Mouse (Mus musculus) embryonic facial prominence, embryonic 15.5 days (tissue): ENCODE results near the gene Lurap1. TPM values are rescaled to one million over a fixed set of nuclear protein-coding genes. Genes with fewer than 3 reads are reported as not detected.
A peak's percentile ranks its signal among the peaks of the same experiment; 100 is the strongest.

Experiments
- ATAC-seq: fragments of 200-750 bp; cut with Nextera tagmentation; 2 replicates; pipeline ENCODE4 v1.8.0; 2017; ENCODE audit warnings: low read depth, moderate TSS enrichment; ENCODE audit not compliant: insufficient number of reproducible peaks, low FRiP score, low TSS enrichment
- H3K27ac ChIP-seq: fragments of 300-500 bp; sonication (generic); replicated peaks from 2 replicates; pipeline ENCODE4 v1.5.1; 2015; ENCODE audit warnings: mild to moderate bottlenecking, inconsistent platforms
- H3K27me3 ChIP-seq: fragments of 300-500 bp; sonication (generic); 2 replicates; pipeline ENCODE4 v1.6.1; 2015; ENCODE audit warnings: inconsistent platforms
- H3K36me3 ChIP-seq: fragments of 300-500 bp; sonication (generic); 2 replicates; pipeline ENCODE4 v1.6.1; 2015; ENCODE audit warnings: mild to moderate bottlenecking, inconsistent platforms
- H3K4me1 ChIP-seq: fragments of 300-500 bp; sonication (generic); 2 replicates; pipeline ENCODE4 v1.6.1; 2015; ENCODE audit warnings: inconsistent platforms
- H3K4me2 ChIP-seq: fragments of 300-500 bp; sonication (generic); replicated peaks from 2 replicates; pipeline ENCODE4 v1.6.1; 2015; ENCODE audit warnings: mild to moderate bottlenecking, inconsistent platforms
- H3K4me3 ChIP-seq: fragments of 300-500 bp; sonication (generic); replicated peaks from 2 replicates; pipeline ENCODE4 v1.5.1; 2015; ENCODE audit warnings: mild to moderate bottlenecking, inconsistent platforms
- H3K9ac ChIP-seq: fragments of 300-500 bp; sonication (generic); 2 replicates; pipeline ENCODE4 v1.6.1; 2015; ENCODE audit warnings: inconsistent platforms
- H3K9me3 ChIP-seq: fragments of 300-500 bp; sonication (generic); replicated peaks from 2 replicates; pipeline ENCODE4 v1.6.1; 2016; ENCODE audit warnings: inconsistent platforms
- WGBS: fragments of 180-500 bp; shearing (Covaris S2); methylation state at CpG from one replicate; pipeline ENCODE4 v1.1.7; 2015; 5-methylcytosine and 5-hydroxymethylcytosine counted together
- polyA plus RNA-seq: library from polyadenylated mRNA; unstranded; fragments of >200 nt; fragmentation: Nextera tagmentation; extraction: Ambion mirVana; gene quantifications from 2 replicates; pipeline ENCODE4 v1.2.1, GENCODE M21; 2015

The Lurap1 gene
- polyA plus RNA-seq, 1 experiment from 2014 or later, result 3.2 TPM

DNA sequence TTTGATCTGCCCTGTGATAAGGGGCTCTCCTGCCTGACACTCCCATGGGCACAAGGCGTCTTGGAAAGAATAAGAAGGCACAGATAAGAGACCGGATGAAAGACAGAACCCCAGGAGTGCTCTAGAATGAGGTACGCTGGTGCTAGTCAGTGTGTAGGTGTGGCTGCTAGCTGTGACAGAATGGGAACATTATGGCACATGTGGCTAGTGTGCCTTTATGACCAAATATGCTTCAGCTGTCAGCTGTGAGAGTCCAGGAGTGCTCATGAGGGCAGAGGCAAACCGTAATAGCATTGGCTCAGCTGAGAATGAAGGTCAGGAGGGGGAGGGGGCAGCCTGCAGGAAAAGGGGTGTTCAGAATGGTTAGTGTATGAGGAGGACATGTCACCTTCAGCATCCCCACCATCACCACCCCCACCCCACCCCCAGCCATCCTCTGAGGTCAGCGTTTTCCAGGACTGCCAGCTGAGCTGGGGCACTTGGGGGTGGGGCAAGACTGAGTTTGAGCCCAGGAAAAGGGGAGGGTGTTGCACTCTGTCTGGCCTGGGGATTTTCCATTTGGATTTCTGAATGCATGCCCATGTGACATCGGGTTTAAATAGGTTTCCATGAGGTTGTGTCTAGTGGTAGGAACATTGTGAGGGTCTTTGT lies 23.5 kb upstream of the Lurap1 start:
- ATAC-seq, result no peak

GRCm38 (mm10) chr4:116173752-116174151 lies 22.6 kb upstream of the Lurap1 start:
- ATAC-seq, result no peak
- no peaks in the 10 kb centered on the region for H3K27me3 ChIP-seq
- no peaks in the 10 kb centered on the region for H3K9me3 ChIP-seq
- no peak overlapping the region for H3K9ac ChIP-seq
- H3K4me2 ChIP-seq, result no peak overlapping the region
- no peak overlapping the region for H3K27ac ChIP-seq
- H3K36me3 ChIP-seq, result no peaks in the 10 kb centered on the region
- H3K4me1 ChIP-seq, result peaks cover 30% of the 10 kb centered on the region
- WGBS, result 73% methylated on average over 4 of the region's 4 CpGs
- H3K4me3 ChIP-seq, result no peak overlapping the region

More for the DNA sequence above, 23.5 kb upstream of the Lurap1 start:
- H3K9ac ChIP-seq, result no peak overlapping the region
- H3K27me3 ChIP-seq, result no peaks in the 10 kb centered on the region
- H3K27ac ChIP-seq, result no peak overlapping the region
- no peak overlapping the region for H3K4me2 ChIP-seq
- peaks cover 30% of the 10 kb centered on the region for H3K4me1 ChIP-seq
- H3K4me3 ChIP-seq, result no peak overlapping the region
- no peaks in the 10 kb centered on the region for H3K36me3 ChIP-seq
- 54% methylated on average over 6 of the region's 6 CpGs for WGBS
- no peaks in the 10 kb centered on the region for H3K9me3 ChIP-seq

DNA sequence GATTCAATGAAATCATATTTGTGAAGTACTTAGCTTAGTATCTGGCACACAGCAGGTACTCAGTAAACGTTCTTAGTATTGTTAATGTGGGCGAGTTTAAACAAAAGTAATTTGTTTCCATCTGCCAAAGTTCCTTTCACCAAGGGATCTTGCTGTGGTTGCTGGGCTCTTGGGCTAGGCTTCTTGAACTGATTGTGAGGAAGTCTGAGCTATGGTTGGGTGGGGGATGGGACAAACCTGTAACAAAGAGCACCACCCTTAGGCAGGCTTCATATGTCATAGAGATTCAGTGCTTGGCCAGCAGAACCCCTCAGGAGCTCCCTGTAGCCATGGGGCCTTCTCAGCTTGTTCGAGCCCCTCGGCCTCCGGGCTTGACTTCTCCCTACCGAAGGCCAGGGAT lies 21.9 kb upstream of the Lurap1 start, which contains the start of the genes 1700042G07Rik and Gm49337:
1700042G07Rik (plus strand) TSS at position 301 of the 400 bp plus-strand sequence.
Gm49337 (plus strand) TSS at position 313 of the 400 bp plus-strand sequence.
- H3K27me3 ChIP-seq, result no peaks in the 10 kb centered on the region
- no peak within 1 kb of the TSS for H3K27ac ChIP-seq
- no peaks in the 10 kb centered on the region for H3K9me3 ChIP-seq
- no peak within 1 kb of the TSS for H3K4me2 ChIP-seq
- ATAC-seq, result no peak
- H3K9ac ChIP-seq, result no peak within 1 kb of the TSS
- no peaks in the 10 kb centered on the region for H3K36me3 ChIP-seq
- no peak within 1 kb of the TSS for H3K4me3 ChIP-seq
- peaks cover 30% of the 10 kb centered on the region for H3K4me1 ChIP-seq
- 88% methylated on average over 6 of the region's 6 CpGs for WGBS

GRCm38 (mm10) chr4:116169353-116169672 lies 18.2 kb upstream of the Lurap1 start:
- H3K4me1 ChIP-seq, result peaks cover 3% of the 10 kb centered on the region; the same call in 1 of the 2 replicates
- no peak overlapping the region for H3K4me2 ChIP-seq
- H3K4me3 ChIP-seq, result no peak overlapping the region
- no peak overlapping the region for H3K9ac ChIP-seq
- no peak overlapping the region for H3K27ac ChIP-seq
- ATAC-seq, result no peak
- WGBS, result 73% methylated on average over 3 of the region's 3 CpGs
- H3K36me3 ChIP-seq, result no peaks in the 10 kb centered on the region
- H3K9me3 ChIP-seq, result no peaks in the 10 kb centered on the region
- no peaks in the 10 kb centered on the region for H3K27me3 ChIP-seq

DNA sequence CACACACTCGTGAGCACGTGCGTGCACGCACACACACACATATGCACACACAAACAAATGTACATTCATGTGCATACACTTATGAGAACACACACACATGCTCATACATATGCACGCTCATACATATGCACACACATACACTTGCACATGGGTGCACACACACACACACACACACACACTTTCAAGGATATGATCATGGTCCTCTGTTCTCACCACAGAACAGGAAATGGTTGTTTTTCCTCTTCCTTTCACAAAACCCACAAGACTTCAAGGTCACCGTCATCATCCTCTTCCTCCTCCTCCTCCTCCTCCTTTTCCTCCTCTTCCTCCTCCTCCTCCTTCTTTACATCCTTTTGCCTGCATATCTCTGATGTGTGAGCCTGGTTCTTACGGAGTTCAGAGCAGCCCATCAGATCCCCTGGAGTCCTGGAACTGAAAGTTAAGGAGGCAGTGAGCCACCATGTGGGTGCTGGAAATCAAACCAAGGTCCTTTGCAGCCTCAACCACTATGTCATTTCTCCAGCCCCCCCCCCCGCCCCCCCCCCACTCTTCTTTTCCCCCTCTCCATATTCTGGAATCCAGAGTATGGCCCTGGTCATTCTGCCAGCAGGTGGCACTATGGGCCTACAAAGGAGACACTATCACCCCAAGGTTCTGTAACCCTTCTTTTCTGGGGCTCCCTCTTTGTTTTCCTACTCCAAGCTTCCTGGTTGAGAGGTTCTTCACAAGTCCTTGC lies 17.6 kb upstream of the Lurap1 start:
- H3K27ac ChIP-seq, result no peak overlapping the region
- H3K4me1 ChIP-seq, result 0 out of 2 replicates have a peak, but pooled peaks cover 3% of the 10 kb centered on the region
- H3K4me2 ChIP-seq, result no peak overlapping the region
- ATAC-seq, result 0 out of 2 replicates have a peak, but pooled peaks have one; percentile 17
- no peaks in the 10 kb centered on the region for H3K27me3 ChIP-seq
- H3K36me3 ChIP-seq, result no peaks in the 10 kb centered on the region
- no peaks in the 10 kb centered on the region for H3K9me3 ChIP-seq
- H3K9ac ChIP-seq, result no peak overlapping the region
- no peak overlapping the region for H3K4me3 ChIP-seq
- 79% methylated on average over 7 of the region's 8 CpGs for WGBS

- no peak for ATAC-seq
These were observed 16.3 kb upstream of the Lurap1 start, which contains the start of gene Tspan1 for GRCm38 (mm10) chr4:116167404-116167803. Gene Tspan1 (minus strand): TSS chr4:116167601.

GRCm38 (mm10) chr4:116165708-116166407 lies 14.7 kb upstream of the Lurap1 start:
- Histone ChIP-seq H3K9me3 (no peaks in the 10 kb centered on the region), H3K9ac (no peak overlapping the region), H3K36me3 (peaks cover 5% of the 10 kb centered on the region; the same call in 1 of the 2 replicates), H3K4me3 (no peak overlapping the region), H3K27me3 (no peaks in the 10 kb centered on the region), H3K4me1 (0 out of 2 replicates have a peak, but pooled peaks cover 3% of the 10 kb centered on the region), H3K27ac (no peak overlapping the region), H3K4me2 (no peak overlapping the region)
- ATAC-seq, result no peak
- WGBS, result 38% methylated on average over 8 of the region's 8 CpGs

More at GRCm38 (mm10) chr4:116167404-116167803, 16.3 kb upstream of the Lurap1 start, which contains the start of gene Tspan1:
- Histone ChIP-seq H3K4me3 (no peak within 1 kb of the TSS), H3K36me3 (no peaks in the 10 kb centered on the region), H3K27ac (no peak within 1 kb of the TSS), H3K4me2 (no peak within 1 kb of the TSS), H3K27me3 (no peaks in the 10 kb centered on the region), H3K9ac (no peak within 1 kb of the TSS), H3K4me1 (0 out of 2 replicates have a peak, but pooled peaks cover 3% of the 10 kb centered on the region), H3K9me3 (no peaks in the 10 kb centered on the region)
- WGBS, result 22% methylated on average over 7 of the region's 7 CpGs

- no peak for ATAC-seq
- 76% methylated on average over 2 of the region's 2 CpGs for WGBS
- Histone ChIP-seq H3K36me3 (peaks cover 14% of the 10 kb centered on the region; the same call in 1 of the 2 replicates), H3K27ac (no peak overlapping the region), H3K4me1 (0 out of 2 replicates have a peak, but pooled peaks cover 3% of the 10 kb centered on the region), H3K4me3 (no peak overlapping the region), H3K4me2 (no peak overlapping the region), H3K9ac (no peak overlapping the region), H3K9me3 (no peaks in the 10 kb centered on the region), H3K27me3 (no peaks in the 10 kb centered on the region)
These were observed 13.8 kb upstream of the Lurap1 start for GRCm38 (mm10) chr4:116164759-116165554.

DNA sequence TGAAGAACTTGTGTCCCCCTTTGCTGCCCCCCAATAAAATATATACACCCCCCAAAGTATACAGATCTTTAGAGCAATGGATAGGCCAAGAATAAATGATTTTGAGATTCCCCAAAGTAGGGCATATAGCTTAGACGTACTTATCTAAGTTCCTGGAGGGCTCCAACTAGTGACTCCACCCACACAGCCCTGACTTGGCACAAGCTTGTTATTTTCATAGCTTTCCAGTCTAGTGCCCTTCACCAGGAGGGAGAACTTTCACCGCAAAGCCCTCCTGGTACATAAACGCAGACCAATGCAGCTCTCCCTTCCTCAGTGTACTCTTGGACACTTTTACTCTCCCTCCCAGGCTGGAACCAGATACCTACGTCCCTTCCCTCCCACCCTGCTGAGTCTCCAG lies 11.0 kb upstream of the Lurap1 start:
- Histone ChIP-seq H3K4me2 (no peak overlapping the region), H3K9me3 (no peaks in the 10 kb centered on the region), H3K9ac (no peak overlapping the region), H3K4me3 (no peak overlapping the region), H3K36me3 (peaks cover 41% of the 10 kb centered on the region), H3K27ac (no peak overlapping the region), H3K4me1 (no peaks in the 10 kb centered on the region), H3K27me3 (no peaks in the 10 kb centered on the region)
- WGBS, result 78% methylated on average over 4 of the region's 4 CpGs
- ATAC-seq, result no peak

DNA sequence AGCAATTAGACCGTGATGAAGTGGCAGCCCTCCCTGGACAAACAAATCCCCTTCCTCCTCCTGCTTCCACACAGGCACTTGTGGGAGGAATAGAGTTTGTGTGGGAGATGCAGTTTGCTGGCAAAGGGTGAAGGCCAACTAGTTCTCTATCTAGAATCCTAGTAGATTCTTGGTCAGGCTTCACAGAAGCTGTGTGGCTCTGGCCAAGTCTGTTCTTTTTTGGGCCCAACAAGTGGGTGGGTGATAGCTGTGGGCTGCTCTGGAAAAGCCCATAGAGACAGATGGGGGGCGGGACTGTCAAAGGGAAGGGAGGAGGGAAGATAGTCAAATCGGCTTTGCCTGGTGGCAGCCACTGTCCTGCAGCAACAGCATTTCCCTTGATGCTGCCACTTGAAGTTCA lies 9.6 kb upstream of the Lurap1 start:
- 78% methylated on average over 3 of the region's 3 CpGs for WGBS
- peaks cover 55% of the 10 kb centered on the region for H3K36me3 ChIP-seq

More for the DNA sequence above, 9.6 kb upstream of the Lurap1 start:
- H3K4me3 ChIP-seq, result no peak overlapping the region
- no peaks in the 10 kb centered on the region for H3K9me3 ChIP-seq
- no peaks in the 10 kb centered on the region for H3K4me1 ChIP-seq
- no peak overlapping the region for H3K4me2 ChIP-seq
- no peak for ATAC-seq
- H3K27me3 ChIP-seq, result no peaks in the 10 kb centered on the region
- no peak overlapping the region for H3K9ac ChIP-seq
- H3K27ac ChIP-seq, result no peak overlapping the region
